Mouse (Mus musculus): Measurements from ENCODE around the gene Vmp1. TPM values are rescaled to one million over a fixed set of nuclear protein-coding genes. Genes with fewer than 3 reads are reported as not detected.

The Vmp1 gene
- polyA plus RNA-seq, 1 experiment from 2014 or later = 85.4 TPM

MicroRNAs encoded within 50 kb of the gene (microRNA counts, 519-probe panel; counts per million panel counts)
- microRNA mmu-miR-21 = 3,781 counts per million, percentile 72 among the panel's probes with 10 or more counts

Small RNAs within 50 kb of the gene (microRNA-seq; reads per million reads assigned to microRNA genes)
- gene Mir21a = 4,779 reads per million, percentile 90 among the genes with 10 or more reads in this experiment

Other genes with a start within 250 kb of the Vmp1 start
- 42.6 and 44.9 TPM in 2 replicates for gene Rnft1, start 199.2 kb downstream of the Vmp1 start, polyA plus RNA-seq (2015; fragmentation: Nextera tagmentation; extraction: Ambion mirVana)
- 84.3 and 84.8 TPM in 2 replicates for gene Rps6kb1, start 139.0 kb downstream of the Vmp1 start, polyA plus RNA-seq (2015; fragmentation: Nextera tagmentation; extraction: Ambion mirVana)
- 10.9 and 11.7 TPM in 2 replicates for gene Tubd1, start 138.8 kb downstream of the Vmp1 start, polyA plus RNA-seq (2015; fragmentation: Nextera tagmentation; extraction: Ambion mirVana)
- 36.2 and 37.4 TPM in 2 replicates for gene Ptrh2, start 149 bp upstream of the Vmp1 start, polyA plus RNA-seq (2015; fragmentation: Nextera tagmentation; extraction: Ambion mirVana)
- gene Cltc, start 73.7 kb upstream of the Vmp1 start, polyA plus RNA-seq (2015; fragmentation: Nextera tagmentation; extraction: Ambion mirVana) = 117 and 132 TPM in 2 replicates
- 30.0 and 30.2 TPM in 2 replicates for gene Dhx40, start 123.9 kb upstream of the Vmp1 start, polyA plus RNA-seq (2015; fragmentation: Nextera tagmentation; extraction: Ambion mirVana)

All from limb, embryonic 13.5 days (tissue).